Mouse (Mus musculus) kidney, postnatal 0 days (tissue): ENCODE data around the gene Lrrc26. TPM values are rescaled to one million over a fixed set of nuclear protein-coding genes. Genes with fewer than 3 reads are reported as not detected.

ENCODE experiments used
- ATAC-seq: fragments of 200-750 bp; cut with Nextera tagmentation; replicated peaks from 2 replicates; pipeline ENCODE4 v1.8.0; 2017; ENCODE audit warnings: low read depth, moderate number of reproducible peaks, moderate TSS enrichment, moderate library complexity; ENCODE audit not compliant: low FRiP score
- DNase-seq: peaks from one replicate; pipeline ENCODE4 v3.0.0-alpha.2; 2016; ENCODE audit warnings: low spot score
- H3K27ac ChIP-seq: fragments of 300-500 bp; sonication (generic); 2 replicates; pipeline ENCODE4 v1.5.1; 2014; ENCODE audit warnings: mild to moderate bottlenecking
- H3K27me3 ChIP-seq: fragments of 300-500 bp; sonication (generic); 2 replicates; pipeline ENCODE4 v1.6.1; 2014; ENCODE audit warnings: low read length, mixed read lengths; ENCODE audit not compliant: insufficient read depth
- H3K36me3 ChIP-seq: fragments of 300-500 bp; sonication (generic); 2 replicates; pipeline ENCODE4 v1.6.1; 2014; ENCODE audit warnings: low read length, mixed read lengths; ENCODE audit not compliant: insufficient read depth
- H3K4me1 ChIP-seq: fragments of 300-500 bp; sonication (generic); replicated peaks from 2 replicates; pipeline ENCODE4 v1.6.1; 2014; ENCODE audit warnings: antibody characterized with exemption, low read length, mixed read lengths; ENCODE audit not compliant: insufficient read depth
- H3K4me2 ChIP-seq: fragments of 300-500 bp; sonication (generic); 2 replicates; pipeline ENCODE4 v1.6.1; 2014; ENCODE audit warnings: mild to moderate bottlenecking, low read length, moderate library complexity, mixed read lengths
- H3K4me3 ChIP-seq: fragments of 300-500 bp; sonication (generic); replicated peaks from 2 replicates; pipeline ENCODE4 v1.5.1; 2014; ENCODE audit warnings: low read depth, low read length
- H3K9ac ChIP-seq: fragments of 300-500 bp; sonication (generic); 2 replicates; pipeline ENCODE4 v1.6.1; 2014; ENCODE audit warnings: low read depth, low read length
- H3K9me3 ChIP-seq: fragments of 300-500 bp; sonication (generic); replicated peaks from 2 replicates; pipeline ENCODE4 v1.6.1; 2016; ENCODE audit warnings: low read length, inconsistent platforms, mixed read lengths
- CTCF ChIP-seq: IDR thresholded peaks from 2 replicates; pipeline ENCODE4 v1.5.1; 2016; ENCODE audit warnings: antibody characterized with exemption, low read depth, mild to moderate bottlenecking, moderate library complexity
- WGBS: fragments of 180-500 bp; shearing (Covaris S2); extraction: QIAGEN DNeasy Blood & Tissue Kit; methylation state at CpG from one replicate; pipeline ENCODE4 v1.1.7; 2014; 5-methylcytosine and 5-hydroxymethylcytosine counted together
- polyA plus RNA-seq: library from polyadenylated mRNA; unstranded; fragments of >200 nt; fragmentation: Nextera tagmentation; extraction: Ambion mirVana; gene quantifications from 2 replicates; pipeline ENCODE4 v1.2.1, GENCODE M21; 2015

Lrrc26 gene
- polyA plus RNA-seq, 1 experiment from 2014 or later, result 0.29 TPM

DNA sequence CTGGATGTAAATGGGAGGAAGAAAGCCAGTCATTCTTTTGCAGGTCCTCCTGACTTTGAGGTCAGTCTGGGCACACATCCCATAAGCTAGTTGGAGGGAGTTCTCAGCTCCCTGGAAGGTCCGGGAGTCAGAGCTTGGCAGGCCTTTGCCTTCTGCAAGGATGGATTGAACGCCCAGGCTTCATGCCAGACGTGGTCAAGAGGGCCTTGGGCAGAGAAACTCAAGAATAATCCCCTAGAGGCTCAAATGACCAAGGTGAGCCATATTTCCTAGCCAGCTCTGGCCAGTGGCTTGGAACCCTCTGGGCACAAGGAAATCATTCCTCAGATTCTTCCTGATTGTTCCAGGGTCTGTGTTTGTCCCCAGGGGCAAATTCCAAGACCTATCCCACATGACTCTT, 24.9 kb upstream of the Lrrc26 start:
- no peak for ATAC-seq
- no peak for TF ChIP-seq CTCF
- Histone ChIP-seq H3K27ac (peak overlapping the region; percentile 43; the same call in 1 of the 2 replicates), H3K36me3 (peaks cover 13% of the 10 kb centered on the region; the same call in 1 of the 2 replicates), H3K4me3 (no peak overlapping the region), H3K9me3 (no peaks in the 10 kb centered on the region), H3K27me3 (no peaks in the 10 kb centered on the region), H3K4me2 (peak overlapping the region; percentile 99; the same call in 1 of the 2 replicates), H3K9ac (no peak overlapping the region), H3K4me1 (peaks cover 32% of the 10 kb centered on the region)
- no peak for DNase-seq
- WGBS, result 54% methylated on average over 3 of the region's 3 CpGs

GRCm38 (mm10) chr2:25265897-25266656, 23.6 kb upstream of the Lrrc26 start:
- Histone ChIP-seq H3K27me3 (no peaks in the 10 kb centered on the region), H3K4me2 (peak overlapping the region; percentile 99), H3K9me3 (no peaks in the 10 kb centered on the region), H3K9ac (peak overlapping the region; percentile 24; the same call in 1 of the 2 replicates), H3K4me3 (no peak overlapping the region), H3K36me3 (peaks cover 20% of the 10 kb centered on the region; the same call in 1 of the 2 replicates), H3K4me1 (peaks cover 34% of the 10 kb centered on the region), H3K27ac (peak overlapping the region; percentile 39)
- WGBS, result 62% methylated on average over 6 of the region's 6 CpGs
- ATAC-seq (no peak), DNase-seq (no peak)
- no peak for TF ChIP-seq CTCF

DNA sequence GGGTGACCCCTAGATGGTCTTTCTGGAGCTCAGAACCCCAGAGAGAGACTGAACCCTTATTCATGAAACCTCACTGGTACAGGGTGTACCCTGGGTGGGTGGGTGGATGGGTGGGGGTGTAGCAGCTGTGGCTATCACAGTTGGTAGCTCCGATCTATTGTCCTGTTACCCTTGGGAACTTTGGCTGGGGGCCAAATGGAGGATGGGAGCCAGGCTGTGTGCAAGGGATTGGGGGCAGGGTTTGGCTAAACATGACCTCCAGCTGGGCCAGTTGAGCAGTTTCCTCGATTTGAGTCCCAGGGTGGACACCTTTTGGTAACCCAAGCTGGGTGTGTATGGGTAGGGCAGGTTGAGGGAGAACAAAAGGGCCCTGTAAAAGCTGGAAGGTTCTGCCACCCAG, 23.0 kb upstream of the Lrrc26 start:
- Histone ChIP-seq H3K9ac (no peak overlapping the region), H3K27ac (0 out of 2 replicates have a peak overlapping the region, but pooled peaks have one; percentile 39)

DNA sequence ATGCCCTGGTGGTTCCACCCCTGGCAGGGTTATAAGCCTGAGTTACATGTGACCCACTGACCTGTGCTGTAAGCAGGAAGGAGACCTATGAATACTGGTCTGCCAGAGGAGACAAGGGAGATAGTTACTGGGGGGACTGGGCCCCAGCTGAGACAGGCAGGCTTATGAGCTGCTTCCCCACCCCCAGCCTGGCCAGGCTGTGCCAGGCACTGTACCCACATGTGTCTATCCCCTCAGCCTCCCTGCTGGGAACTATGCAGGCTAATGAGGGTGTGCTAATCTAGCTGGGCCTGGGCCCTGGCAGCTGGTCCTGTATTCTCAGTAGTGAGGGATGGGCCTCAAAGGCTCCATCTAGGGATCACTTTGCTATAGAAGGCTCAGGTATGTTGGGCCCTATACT, 22.5 kb upstream of the Lrrc26 start:
- no peak overlapping the region for H3K27ac ChIP-seq
- no peaks in the 10 kb centered on the region for H3K9me3 ChIP-seq
- H3K4me3 ChIP-seq, result no peak overlapping the region
- ATAC-seq (no peak), DNase-seq (no peak)
- H3K27me3 ChIP-seq, result no peaks in the 10 kb centered on the region
- H3K9ac ChIP-seq, result no peak overlapping the region
- TF ChIP-seq CTCF, result no peak
- 0 out of 2 replicates have a peak overlapping the region, but pooled peaks have one; percentile 99 for H3K4me2 ChIP-seq
- peaks cover 20% of the 10 kb centered on the region; the same call in 1 of the 2 replicates for H3K36me3 ChIP-seq
- peaks cover 36% of the 10 kb centered on the region for H3K4me1 ChIP-seq

More for the DNA sequence above, 23.0 kb upstream of the Lrrc26 start:
- peaks cover 40% of the 10 kb centered on the region for H3K4me1 ChIP-seq
- no peak overlapping the region for H3K4me3 ChIP-seq
- H3K27me3 ChIP-seq, result no peaks in the 10 kb centered on the region
- WGBS, result 16% methylated on average over 2 of the region's 2 CpGs
- no peaks in the 10 kb centered on the region for H3K9me3 ChIP-seq
- TF ChIP-seq CTCF, result no peak
- DNase-seq (no peak), ATAC-seq (no peak)
- peak overlapping the region; percentile 99 for H3K4me2 ChIP-seq
- H3K36me3 ChIP-seq, result peaks cover 20% of the 10 kb centered on the region; the same call in 1 of the 2 replicates

DNA sequence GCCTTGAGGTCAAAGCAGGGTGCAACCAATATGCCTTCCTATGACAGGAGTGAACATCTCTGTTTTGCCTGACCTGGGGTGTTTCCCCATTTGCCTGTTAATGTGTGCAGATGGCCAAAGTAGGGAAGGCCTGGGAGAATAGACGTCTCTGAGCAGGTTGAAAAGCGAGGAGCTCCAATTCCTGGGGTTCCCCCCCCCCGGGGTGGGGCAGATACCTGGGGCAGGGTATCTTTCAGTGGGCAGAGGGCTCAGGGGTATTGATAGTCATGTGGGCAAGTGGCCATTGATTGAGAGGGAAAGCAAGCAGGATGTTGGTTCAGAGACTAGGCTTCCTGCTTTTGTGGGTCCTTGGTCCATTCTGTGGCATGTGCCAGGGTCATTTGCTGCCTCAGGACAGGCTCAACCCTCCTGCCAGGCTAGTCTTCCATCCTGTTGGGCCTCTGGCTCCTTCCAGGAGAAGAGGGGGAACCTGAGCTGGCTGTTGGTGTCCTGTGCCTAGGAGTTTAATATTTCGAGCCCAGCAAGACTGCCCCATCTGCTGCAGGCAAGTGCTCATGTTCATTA, 21.9 kb upstream of the Lrrc26 start:
- Histone ChIP-seq H3K27ac (no peak overlapping the region), H3K27me3 (no peaks in the 10 kb centered on the region), H3K4me1 (peaks cover 37% of the 10 kb centered on the region), H3K4me2 (no peak overlapping the region), H3K4me3 (no peak overlapping the region), H3K9ac (no peak overlapping the region), H3K9me3 (no peaks in the 10 kb centered on the region), H3K36me3 (peaks cover 20% of the 10 kb centered on the region; the same call in 1 of the 2 replicates)
- TF ChIP-seq CTCF, result no peak
- ATAC-seq (no peak), DNase-seq (no peak)
- WGBS, result 73% methylated on average over 4 of the region's 4 CpGs

DNA sequence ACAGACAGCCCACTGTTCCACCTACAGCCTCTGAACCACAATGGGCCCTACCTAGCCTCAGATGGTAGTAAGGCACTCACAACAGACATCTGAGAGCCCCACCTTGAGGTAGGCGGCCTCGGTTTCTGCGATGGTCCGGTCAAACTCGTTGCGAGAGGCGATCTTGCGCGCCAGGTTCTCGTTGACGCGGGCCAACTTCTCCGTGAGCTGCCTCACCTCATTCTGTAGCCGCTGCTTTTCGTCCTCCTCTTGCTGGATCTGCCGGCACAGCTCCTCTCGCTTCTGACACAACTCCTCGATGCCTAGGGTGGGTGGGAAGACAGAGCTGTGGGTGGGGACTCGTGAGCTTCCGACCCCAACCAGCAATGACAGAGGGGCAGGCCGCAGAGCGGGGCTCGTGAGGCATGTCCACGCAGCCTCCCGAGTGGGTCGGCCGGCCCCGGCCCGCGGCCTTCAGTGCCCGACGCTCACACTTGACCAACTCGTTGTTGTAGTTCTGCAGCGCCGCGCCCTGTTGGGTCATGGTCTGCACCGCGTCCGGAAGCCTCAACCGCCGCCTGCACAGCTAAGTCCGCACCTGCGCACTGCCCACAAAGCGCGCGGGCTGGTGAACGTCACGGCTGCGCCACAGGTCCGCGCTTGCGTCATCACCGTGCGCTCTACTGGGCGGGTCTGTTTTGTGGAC, 17.7 kb upstream of the Lrrc26 start, which contains the start of the genes Ssna1 and Anapc2:
Gene Ssna1 (minus strand): TSS at position 612 of the 685 bp plus-strand sequence.
Gene Anapc2 (plus strand): TSS at position 652 of the 685 bp plus-strand sequence.
- H3K4me3 ChIP-seq, result peak within 1 kb of the TSS; percentile 59
- under 1% methylated on average over 52 of the region's 55 CpGs for WGBS
- peak within 1 kb of the TSS; percentile 81 for H3K9ac ChIP-seq
- peak; percentile 97 for DNase-seq
- H3K4me1 ChIP-seq, result peaks cover 19% of the 10 kb centered on the region
- TF ChIP-seq CTCF, result peak; percentile 57
- peaks cover 51% of the 10 kb centered on the region for H3K36me3 ChIP-seq
- ATAC-seq, result peak; percentile 96
- H3K9me3 ChIP-seq, result no peaks in the 10 kb centered on the region
- no peaks in the 10 kb centered on the region for H3K27me3 ChIP-seq
- H3K27ac ChIP-seq, result peak within 1 kb of the TSS; percentile 86
- peak within 1 kb of the TSS; percentile 73 for H3K4me2 ChIP-seq
